Mouse (Mus musculus) MEL (cell line): ENCODE data around the gene Themis2. TPM values are rescaled to one million over a fixed set of nuclear protein-coding genes. Genes with fewer than 3 reads are reported as not detected.

Source experiments
- DNase-seq: peaks from one replicate; pipeline ENCODE4 v3.0.0; 2011; ENCODE audit warnings: low read depth, low spot score
- H3K27ac ChIP-seq: 2 replicates; pipeline ENCODE4 v1.5.1; 2012; ENCODE audit warnings: low read depth, mild to moderate bottlenecking, control low read depth, low read length, moderate library complexity; ENCODE audit not compliant: control insufficient read depth
- H3K27me3 ChIP-seq, 2 experiments: fragments of 150-350 bp in 1 of 2; sonication (generic) in 1 of 2; 2 replicates each; pipeline ENCODE4 v1.6.1; 2012; ENCODE audit warnings: low read length in 2 of 2, mild to moderate bottlenecking in 2 of 2, improper control_type of control experiment in 1 of 2, moderate library complexity in 1 of 2; ENCODE audit not compliant: insufficient read depth in 2 of 2, control insufficient read depth in 1 of 2
- H3K36me3 ChIP-seq, 2 experiments: 2 replicates each; pipeline ENCODE4 v1.6.1; 2012 to 2014; ENCODE audit warnings: low read length in 2 of 2, improper control_type of control experiment in 1 of 2, inconsistent platforms in 1 of 2, mild to moderate bottlenecking in 1 of 2; ENCODE audit not compliant: insufficient read depth in 2 of 2, control insufficient read depth in 1 of 2
- H3K4me1 ChIP-seq, 2 experiments: fragments of 150-350 bp in 1 of 2; sonication (generic) in 1 of 2; 2 replicates each; pipeline ENCODE4 v1.6.1; 2012; ENCODE audit warnings: low read length in 2 of 2, improper control_type of control experiment in 1 of 2, mild to moderate bottlenecking in 1 of 2; ENCODE audit not compliant: insufficient read depth in 2 of 2, control insufficient read depth in 1 of 2
- H3K4me3 ChIP-seq, 2 experiments: fragments of 150-350 bp in 1 of 2; sonication (generic) in 1 of 2; 2 replicates each; pipeline ENCODE4 v1.5.1; 2012; ENCODE audit warnings: low read depth in 2 of 2, low read length in 2 of 2, mild to moderate bottlenecking in 2 of 2, moderate library complexity in 2 of 2, control low read depth in 1 of 2, improper control_type of control experiment in 1 of 2; ENCODE audit not compliant: control insufficient read depth in 1 of 2, insufficient read depth in 1 of 2
- H3K79me2 ChIP-seq: 2 replicates; pipeline ENCODE4 v1.6.1; 2012; ENCODE audit warnings: mild to moderate bottlenecking, low read length, moderate library complexity; ENCODE audit not compliant: control insufficient read depth, poor library complexity, insufficient read depth
- H3K9ac ChIP-seq: 2 replicates; pipeline ENCODE4 v1.6.1; 2012; ENCODE audit warnings: low read depth, mild to moderate bottlenecking, control low read depth, low read length, moderate library complexity; ENCODE audit not compliant: control insufficient read depth, poor library complexity, severe bottlenecking
- H3K9me3 ChIP-seq: fragments of 150-350 bp; sonication (generic); replicated peaks from 2 replicates; pipeline ENCODE4 v1.6.1; 2012; ENCODE audit warnings: mild to moderate bottlenecking, low read length, improper control_type of control experiment, moderate library complexity; ENCODE audit not compliant: insufficient read depth
- BHLHE40 ChIP-seq: IDR thresholded peaks from 2 replicates; pipeline ENCODE4 v1.6.1; 2012; ENCODE audit warnings: low read depth, mild to moderate bottlenecking, inconsistent platforms, low read length, improper control_type of control experiment, borderline replicate concordance
- CHD2 ChIP-seq: IDR thresholded peaks from 2 replicates; pipeline ENCODE4 v1.6.1; 2011; ENCODE audit warnings: low read length, improper control_type of control experiment
- CTCF ChIP-seq, 3 experiments: IDR thresholded peaks in 2 of 3; conservative IDR thresholded peaks in 1 of 3; 2 replicates each; pipeline ENCODE4 v1.5.1; 2011 to 2012; ENCODE audit warnings: low read length in 3 of 3, low read depth in 2 of 3, mild to moderate bottlenecking in 2 of 3, improper control_type of control experiment in 1 of 3, inconsistent platforms in 1 of 3, mixed read lengths in 1 of 3, moderate library complexity in 1 of 3; ENCODE audit not compliant: control insufficient read depth in 1 of 3, insufficient read depth in 1 of 3, poor library complexity in 1 of 3, severe bottlenecking in 1 of 3
- E2F4 ChIP-seq: IDR thresholded peaks from 2 replicates; pipeline ENCODE4 v1.6.1; 2011; ENCODE audit warnings: low read depth, low read length, improper control_type of control experiment, borderline replicate concordance
- ELF1 ChIP-seq: IDR thresholded peaks from 2 replicates; pipeline ENCODE4 v1.6.1; 2014; ENCODE audit warnings: low read depth, mild to moderate bottlenecking, inconsistent platforms, low read length, improper control_type of control experiment, moderate library complexity
- EP300 ChIP-seq, 2 experiments: IDR thresholded peaks; 2 replicates each; pipeline ENCODE4 v1.6.1; 2011; ENCODE audit warnings: improper control_type of control experiment in 2 of 2, low read length in 2 of 2, low read depth in 1 of 2, mild to moderate bottlenecking in 1 of 2
- ETS1 ChIP-seq: IDR thresholded peaks from 2 replicates; pipeline ENCODE4 v1.6.1; 2012; ENCODE audit warnings: low read depth, mild to moderate bottlenecking, inconsistent platforms, low read length, improper control_type of control experiment, moderate library complexity
- GATA1 ChIP-seq: IDR thresholded peaks from 2 replicates; pipeline ENCODE4 v1.6.1; 2011; ENCODE audit warnings: low read depth, low read length, improper control_type of control experiment
- HCFC1 ChIP-seq: IDR thresholded peaks from 2 replicates; pipeline ENCODE4 v1.6.1; 2012; ENCODE audit warnings: low read depth, mild to moderate bottlenecking, inconsistent platforms, low read length, improper control_type of control experiment, moderate library complexity
- JUND ChIP-seq: IDR thresholded peaks from 2 replicates; pipeline ENCODE4 v1.6.1; 2011; ENCODE audit warnings: low read depth, mild to moderate bottlenecking, improper control_type of control experiment, low read length
- KAT2A ChIP-seq: conservative IDR thresholded peaks from 2 replicates; pipeline ENCODE4 v1.6.1; 2012; ENCODE audit warnings: low read depth, low read length, improper control_type of control experiment, inconsistent platforms
- MAFK ChIP-seq: IDR thresholded peaks from 2 replicates; pipeline ENCODE4 v1.6.1; 2011; ENCODE audit warnings: low read depth, mild to moderate bottlenecking, low read length, improper control_type of control experiment, borderline replicate concordance
- MAX ChIP-seq: IDR thresholded peaks from 2 replicates; pipeline ENCODE4 v1.6.1; 2011; ENCODE audit warnings: low read length, improper control_type of control experiment
- MAZ ChIP-seq: IDR thresholded peaks from 2 replicates; pipeline ENCODE4 v1.6.1; 2012; ENCODE audit warnings: low read depth, mild to moderate bottlenecking, inconsistent platforms, low read length, improper control_type of control experiment
- MEF2A ChIP-seq: IDR thresholded peaks from 2 replicates; pipeline ENCODE4 v1.6.1; 2014; ENCODE audit warnings: low read depth, mild to moderate bottlenecking, inconsistent platforms, low read length, improper control_type of control experiment; ENCODE audit not compliant: poor library complexity, insufficient replicate concordance, severe bottlenecking; ENCODE audit errors: extremely low read depth
- MXI1 ChIP-seq: IDR thresholded peaks from 2 replicates; pipeline ENCODE4 v1.6.1; 2011; ENCODE audit warnings: mild to moderate bottlenecking, low read depth, low read length, improper control_type of control experiment
- MYB ChIP-seq: IDR thresholded peaks from 2 replicates; pipeline ENCODE4 v1.6.1; 2011; ENCODE audit warnings: mild to moderate bottlenecking, low read depth, low read length, improper control_type of control experiment
- NELFE ChIP-seq: IDR thresholded peaks from 2 replicates; pipeline ENCODE4 v1.6.1; 2011; ENCODE audit warnings: low read depth, low read length, improper control_type of control experiment
- POLR2A ChIP-seq, 2 experiments: IDR thresholded peaks; 2 replicates each; pipeline ENCODE4 v1.6.1; 2011 to 2012; ENCODE audit warnings: low read length in 2 of 2, mild to moderate bottlenecking in 2 of 2, control low read depth in 1 of 2, improper control_type of control experiment in 1 of 2, low read depth in 1 of 2, moderate library complexity in 1 of 2; ENCODE audit not compliant: control insufficient read depth in 1 of 2, insufficient read depth in 1 of 2, poor library complexity in 1 of 2
- RCOR1 ChIP-seq: IDR thresholded peaks from 2 replicates; pipeline ENCODE4 v1.6.1; 2012; ENCODE audit warnings: low read depth, mild to moderate bottlenecking, inconsistent platforms, low read length, improper control_type of control experiment
- SIN3A ChIP-seq: IDR thresholded peaks from 2 replicates; pipeline ENCODE4 v1.6.1; 2012; ENCODE audit warnings: low read length, improper control_type of control experiment, inconsistent platforms
- SMC3 ChIP-seq: IDR thresholded peaks from 2 replicates; pipeline ENCODE4 v1.6.1; 2011; ENCODE audit warnings: low read depth, low read length, improper control_type of control experiment
- TAL1 ChIP-seq: IDR thresholded peaks from 2 replicates; pipeline ENCODE4 v1.6.1; 2012; ENCODE audit warnings: mild to moderate bottlenecking, inconsistent platforms, low read length, moderate library complexity, mixed read lengths
- TBP ChIP-seq: IDR thresholded peaks from 2 replicates; pipeline ENCODE4 v1.8.0; 2011; ENCODE audit warnings: low read depth, low read length, improper control_type of control experiment
- UBTF ChIP-seq: IDR thresholded peaks from 2 replicates; pipeline ENCODE4 v1.6.1; 2012; ENCODE audit warnings: low read depth, mild to moderate bottlenecking, inconsistent platforms, low read length, improper control_type of control experiment, moderate library complexity, borderline replicate concordance; ENCODE audit not compliant: insufficient read depth
- USF1 ChIP-seq: IDR thresholded peaks from 2 replicates; pipeline ENCODE4 v1.6.1; 2014; ENCODE audit warnings: low read depth, mild to moderate bottlenecking, inconsistent platforms, low read length, improper control_type of control experiment, moderate library complexity
- ZC3H11A ChIP-seq: IDR thresholded peaks from 2 replicates; pipeline ENCODE4 v1.6.1; 2012; ENCODE audit warnings: low read depth, mild to moderate bottlenecking, inconsistent platforms, low read length, improper control_type of control experiment
- ZKSCAN1 ChIP-seq: IDR thresholded peaks from 2 replicates; pipeline ENCODE4 v1.6.1; 2012; ENCODE audit warnings: low read depth, mild to moderate bottlenecking, inconsistent platforms, low read length, improper control_type of control experiment, moderate library complexity
- ZNF384 ChIP-seq: IDR thresholded peaks from 2 replicates; pipeline ENCODE4 v1.6.1; 2012; ENCODE audit warnings: low read depth, mild to moderate bottlenecking, inconsistent platforms, low read length, improper control_type of control experiment
- polyA plus RNA-seq, 2 experiments: library from polyadenylated mRNA; stranded (reverse) in 1 of 2; unstranded in 1 of 2; fragments of >175 nt in 1 of 2; fragments of >200 nt in 1 of 2; gene quantifications; 2 replicates each; pipeline versions ENCODE4 v1.2.1 to v1.2.4; 2012; ENCODE audit warnings: low replicate concordance in 2 of 2, low read depth in 1 of 2; ENCODE audit not compliant: insufficient read length in 2 of 2, insufficient read depth in 1 of 2, missing spikeins in 1 of 2
- total RNA-seq: library from RNA; depleted of rRNA; stranded (reverse); fragments of 300-350 nt; gene quantifications from 2 replicates; pipeline ENCODE4 v1.2.3, GENCODE M21; 2012

Themis2 gene
- total and polyA plus RNA-seq, 3 experiments, result 1.0 to 2.6 TPM; not detected in 1

DNA sequence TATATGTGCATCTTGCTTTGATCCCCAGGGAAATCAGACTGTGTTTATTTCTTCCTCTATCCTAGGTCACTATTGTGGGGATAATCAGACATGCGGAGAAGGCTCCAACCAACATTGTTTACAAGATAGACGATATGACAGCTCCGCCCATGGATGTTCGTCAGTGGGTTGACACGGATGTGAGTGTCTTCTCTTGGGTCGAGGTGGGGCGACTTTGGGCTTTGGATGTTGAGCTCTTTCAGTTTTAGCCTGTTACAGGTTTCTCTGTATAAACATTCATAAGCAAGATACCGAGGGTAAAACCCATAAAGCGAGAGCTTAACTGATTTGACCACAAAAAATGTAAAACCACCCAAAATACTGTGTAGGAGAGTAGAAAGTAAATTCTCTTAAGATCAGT is 24.4 kb downstream of the Themis2 start:
- Histone ChIP-seq H3K4me1 (peaks cover 0 to 9% of the 10 kb centered on the region in 2 experiments; a peak in 2 of 4 replicates), H3K27me3 (no peaks in the 10 kb centered on the region), H3K4me3 (no peak overlapping the region), H3K36me3 (peaks cover 11 to 29% of the 10 kb centered on the region in 2 experiments), H3K9ac (no peak overlapping the region), H3K9me3 (no peaks in the 10 kb centered on the region), H3K79me2 (peaks cover 16% of the 10 kb centered on the region), H3K27ac (no peak overlapping the region)
- no peak for DNase-seq
- TF ChIP-seq ZNF384, result no peak
- no peak for TF ChIP-seq MEF2A
- TF ChIP-seq E2F4, result no peak
- TF ChIP-seq ELF1, result no peak
- no peak for TF ChIP-seq CHD2
- TF ChIP-seq TAL1, result no peak
- no peak for TF ChIP-seq POLR2A (IDR thresholded peaks at IDR 0.05; ENCODE audit: control insufficient read depth in 1 of 2, insufficient read depth in 1 of 2, low read depth in 1 of 2, low read length in 2 of 2, poor library complexity in 1 of 2)

- peaks cover 0 to 9% of the 10 kb centered on the region in 2 experiments; a peak in 2 of 4 replicates for H3K4me1 ChIP-seq
- H3K9ac ChIP-seq, result peak within 1 kb of the TSS; percentile 99
- peak; percentile 100 for DNase-seq
- H3K27ac ChIP-seq, result peak within 1 kb of the TSS; percentile 77
- no peaks in the 10 kb centered on the region for H3K27me3 ChIP-seq
- peaks cover 16% of the 10 kb centered on the region for H3K79me2 ChIP-seq
- peaks cover 11 to 14% of the 10 kb centered on the region in 2 experiments for H3K36me3 ChIP-seq
- H3K4me3 ChIP-seq, result peak within 1 kb of the TSS; percentile 68 to 100
- no peaks in the 10 kb centered on the region for H3K9me3 ChIP-seq
- TF ChIP-seq ZKSCAN1 (no peak), HCFC1 (peak; percentile 97), POLR2A (IDR thresholded peaks at IDR 0.05; ENCODE audit: control insufficient read depth in 1 of 2, insufficient read depth in 1 of 2, low read depth in 1 of 2, low read length in 2 of 2, poor library complexity in 1 of 2) (peak; percentile 88 to 93), MAX (peak; percentile 89), MYB (no peak), CHD2 (peak; percentile 85), TBP (peak; percentile 75), JUND (no peak), UBTF (no peak), GATA1 (peak; percentile 48), NELFE (peak; percentile 81), MAFK (no peak), SMC3 (no peak), RCOR1 (no peak), SIN3A (peak; percentile 95), MAZ (peak; percentile 87), BHLHE40 (no peak), KAT2A (peak; percentile 91), MXI1 (peak; percentile 85), ZNF384 (peak; percentile 97), E2F4 (peak; percentile 95), CTCF (IDR thresholded peaks at IDR 0.05 in 2 of 3, conservative IDR thresholded peaks at IDR 0.05 in 1 of 3; ENCODE audit: control insufficient read depth in 1 of 3, insufficient read depth in 1 of 3, low read depth in 2 of 3, low read length in 3 of 3, poor library complexity in 1 of 3, severe bottlenecking in 1 of 3) (no peak), TAL1 (no peak), ZC3H11A (no peak), EP300 (IDR thresholded peaks at IDR 0.05; ENCODE audit: low read depth in 1 of 2, low read length in 2 of 2) (no peak; a peak in 1 of 4 replicates), USF1 (no peak), ETS1 (peak; percentile 27; the same call in 1 of the 2 replicates)
These were observed 28.0 kb downstream of the Themis2 start, which contains the start of gene Rpa2 for GRCm38 (mm10) chr4:132767914-132768876. Rpa2 (plus strand) TSS chr4:132768332.
